Mouse (Mus musculus): Measurements from ENCODE around the gene Sgms1. TPM values are rescaled to one million over a fixed set of nuclear protein-coding genes. Genes with fewer than 3 reads are reported as not detected.

The Sgms1 gene
- polyA plus RNA-seq, 2 experiments = 20.8 to 36.8 TPM

- Histone ChIP-seq H3K36me3 (ENCODE audit: control insufficient read depth, insufficient read depth, low read length) (no peaks in the 10 kb centered on the region), H3K9me3 (ENCODE audit: control insufficient read depth, low read length) (no peaks in the 10 kb centered on the region), H3K4me2 (replicated peaks; ENCODE audit: low read depth, low read length, severe bottlenecking) (no peak overlapping the region), H3K27me3 (ENCODE audit: control insufficient read depth, insufficient read depth, low read length) (no peaks in the 10 kb centered on the region), H3K4me3 (replicated peaks; ENCODE audit: low read length) (no peak overlapping the region), H3K27ac (replicated peaks; ENCODE audit: low read depth, low read length) (peak overlapping the region; percentile 21; the same call in 1 of the 2 replicates), H3K4me1 (ENCODE audit: control insufficient read depth, insufficient read depth, low read length) (peaks cover 10% of the 10 kb centered on the region; the same call in 1 of the 2 replicates), H3K9ac (ENCODE audit: low read depth, low read length, severe bottlenecking) (no peak overlapping the region)
- TF ChIP-seq POLR2A (IDR thresholded peaks at IDR 0.05; ENCODE audit: borderline replicate concordance, extremely low read depth, insufficient read depth, insufficient read length) = no peak
- 77% methylated on average over 5 of the region's 5 CpGs for WGBS
- DNase-seq (ENCODE audit: low spot score) (no peak), ATAC-seq (ENCODE audit: low FRiP score, low read depth) (no peak)
Observed at GRCm38 (mm10) chr19:32179978-32180413, 209.5 kb downstream of the Sgms1 start.

GRCm38 (mm10) chr19:32179514-32179913 lies 210.0 kb downstream of the Sgms1 start:
- Histone ChIP-seq H3K4me2 (replicated peaks; ENCODE audit: low read depth, low read length, severe bottlenecking) (no peak overlapping the region), H3K9ac (ENCODE audit: low read depth, low read length, severe bottlenecking) (no peak overlapping the region), H3K9me3 (ENCODE audit: control insufficient read depth, low read length) (no peaks in the 10 kb centered on the region), H3K27ac (replicated peaks; ENCODE audit: low read depth, low read length) (no peak overlapping the region), H3K36me3 (ENCODE audit: control insufficient read depth, insufficient read depth, low read length) (no peaks in the 10 kb centered on the region), H3K27me3 (ENCODE audit: control insufficient read depth, insufficient read depth, low read length) (no peaks in the 10 kb centered on the region), H3K4me1 (ENCODE audit: control insufficient read depth, insufficient read depth, low read length) (peaks cover 10% of the 10 kb centered on the region; the same call in 1 of the 2 replicates), H3K4me3 (replicated peaks; ENCODE audit: low read length) (no peak overlapping the region)
- TF ChIP-seq POLR2A (IDR thresholded peaks at IDR 0.05; ENCODE audit: borderline replicate concordance, extremely low read depth, insufficient read depth, insufficient read length) = no peak
- ATAC-seq (ENCODE audit: low FRiP score, low read depth) = no peak
- 60% methylated on average over 4 of the region's 4 CpGs for WGBS
- DNase-seq (ENCODE audit: low spot score) = no peak

- Histone ChIP-seq H3K27ac (replicated peaks; ENCODE audit: low read depth, low read length) (no peak overlapping the region), H3K36me3 (ENCODE audit: control insufficient read depth, insufficient read depth, low read length) (no peaks in the 10 kb centered on the region), H3K9me3 (ENCODE audit: control insufficient read depth, low read length) (no peaks in the 10 kb centered on the region), H3K4me3 (replicated peaks; ENCODE audit: low read length) (no peak overlapping the region), H3K27me3 (ENCODE audit: control insufficient read depth, insufficient read depth, low read length) (no peaks in the 10 kb centered on the region), H3K4me2 (replicated peaks; ENCODE audit: low read depth, low read length, severe bottlenecking) (no peak overlapping the region), H3K4me1 (ENCODE audit: control insufficient read depth, insufficient read depth, low read length) (peaks cover 10% of the 10 kb centered on the region; the same call in 1 of the 2 replicates), H3K9ac (ENCODE audit: low read depth, low read length, severe bottlenecking) (no peak overlapping the region)
- 83% methylated on average over 2 of the region's 2 CpGs for WGBS
- no peak for ATAC-seq (ENCODE audit: low FRiP score, low read depth)
- TF ChIP-seq POLR2A (IDR thresholded peaks at IDR 0.05; ENCODE audit: borderline replicate concordance, extremely low read depth, insufficient read depth, insufficient read length) = no peak
- no peak for DNase-seq (ENCODE audit: low spot score)
Observed at GRCm38 (mm10) chr19:32178161-32178560, 211.4 kb downstream of the Sgms1 start.

- H3K36me3 ChIP-seq (ENCODE audit: control insufficient read depth, insufficient read depth, low read length) = no peaks in the 10 kb centered on the region
- no peak overlapping the region for H3K4me2 ChIP-seq (replicated peaks; ENCODE audit: low read depth, low read length, severe bottlenecking)
- H3K9ac ChIP-seq (ENCODE audit: low read depth, low read length, severe bottlenecking) = no peak overlapping the region
- peaks cover 10% of the 10 kb centered on the region; the same call in 1 of the 2 replicates for H3K4me1 ChIP-seq (ENCODE audit: control insufficient read depth, insufficient read depth, low read length)
- no peak overlapping the region for H3K27ac ChIP-seq (replicated peaks; ENCODE audit: low read depth, low read length)
- TF ChIP-seq POLR2A (IDR thresholded peaks at IDR 0.05; ENCODE audit: borderline replicate concordance, extremely low read depth, insufficient read depth, insufficient read length) = no peak
- no peak for ATAC-seq (ENCODE audit: low FRiP score, low read depth)
- 78% methylated on average over 9 of the region's 9 CpGs for WGBS
- H3K9me3 ChIP-seq (ENCODE audit: control insufficient read depth, low read length) = no peaks in the 10 kb centered on the region
- H3K4me3 ChIP-seq (replicated peaks; ENCODE audit: low read length) = no peak overlapping the region
- DNase-seq (ENCODE audit: low spot score) = no peak
- no peaks in the 10 kb centered on the region for H3K27me3 ChIP-seq (ENCODE audit: control insufficient read depth, insufficient read depth, low read length)
Observed at GRCm38 (mm10) chr19:32176458-32176857, 213.1 kb downstream of the Sgms1 start.

- Histone ChIP-seq H3K36me3 (ENCODE audit: control insufficient read depth, insufficient read depth, low read length) (no peaks in the 10 kb centered on the region), H3K9ac (ENCODE audit: low read depth, low read length, severe bottlenecking) (no peak overlapping the region), H3K9me3 (ENCODE audit: control insufficient read depth, low read length) (no peaks in the 10 kb centered on the region), H3K4me1 (ENCODE audit: control insufficient read depth, insufficient read depth, low read length) (peaks cover 10% of the 10 kb centered on the region; the same call in 1 of the 2 replicates), H3K27me3 (ENCODE audit: control insufficient read depth, insufficient read depth, low read length) (no peaks in the 10 kb centered on the region), H3K4me2 (replicated peaks; ENCODE audit: low read depth, low read length, severe bottlenecking) (no peak overlapping the region), H3K4me3 (replicated peaks; ENCODE audit: low read length) (no peak overlapping the region), H3K27ac (replicated peaks; ENCODE audit: low read depth, low read length) (no peak overlapping the region)
- 98% methylated on average over 4 of the region's 4 CpGs for whole genome bisulfite sequencing
- ATAC-seq (ENCODE audit: low FRiP score, low read depth) (no peak), DNase-seq (ENCODE audit: low spot score) (no peak)
- TF ChIP-seq POLR2A (IDR thresholded peaks at IDR 0.05; ENCODE audit: borderline replicate concordance, extremely low read depth, insufficient read depth, insufficient read length) = no peak
Observed at GRCm38 (mm10) chr19:32175991-32176390, 213.5 kb downstream of the Sgms1 start.

DNA sequence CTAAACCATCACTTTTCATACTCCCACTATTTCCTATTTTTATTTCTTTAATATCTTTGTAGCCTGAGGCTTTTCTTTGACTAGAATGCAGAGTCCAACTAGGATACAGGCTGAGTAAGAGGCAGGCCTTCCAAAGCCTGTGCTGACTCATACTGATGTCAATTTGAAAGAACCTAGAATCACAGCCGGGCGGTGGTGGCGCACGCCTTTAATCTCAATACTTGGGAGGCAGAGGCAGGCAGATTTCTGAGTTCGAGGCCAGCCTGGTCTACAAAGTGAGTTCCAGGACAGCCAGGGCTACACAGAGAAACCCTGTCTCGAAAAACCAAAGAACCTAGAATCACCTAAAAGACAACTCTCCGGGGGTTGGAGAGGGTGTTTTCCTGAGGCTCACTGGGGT lies 214.5 kb downstream of the Sgms1 start:
- H3K27me3 ChIP-seq (ENCODE audit: control insufficient read depth, insufficient read depth, low read length) = no peaks in the 10 kb centered on the region
- H3K4me3 ChIP-seq (replicated peaks; ENCODE audit: low read length) = no peak overlapping the region
- no peaks in the 10 kb centered on the region for H3K9me3 ChIP-seq (ENCODE audit: control insufficient read depth, low read length)
- H3K27ac ChIP-seq (replicated peaks; ENCODE audit: low read depth, low read length) = no peak overlapping the region
- TF ChIP-seq POLR2A (IDR thresholded peaks at IDR 0.05; ENCODE audit: borderline replicate concordance, extremely low read depth, insufficient read depth, insufficient read length) = no peak
- H3K4me2 ChIP-seq (replicated peaks; ENCODE audit: low read depth, low read length, severe bottlenecking) = no peak overlapping the region
- ATAC-seq (ENCODE audit: low FRiP score, low read depth) (no peak), DNase-seq (ENCODE audit: low spot score) (no peak)
- H3K36me3 ChIP-seq (ENCODE audit: control insufficient read depth, insufficient read depth, low read length) = no peaks in the 10 kb centered on the region
- peaks cover 2% of the 10 kb centered on the region; the same call in 1 of the 2 replicates for H3K4me1 ChIP-seq (ENCODE audit: control insufficient read depth, insufficient read depth, low read length)
- 97% methylated on average over 7 of the region's 7 CpGs for WGBS
- H3K9ac ChIP-seq (ENCODE audit: low read depth, low read length, severe bottlenecking) = no peak overlapping the region
